Mouse (Mus musculus) gonadal fat pad, adult 2 months (tissue): ENCODE data around the gene Cngb1. TPM values are rescaled to one million over a fixed set of nuclear protein-coding genes. Genes with fewer than 3 reads are reported as not detected.
A peak's percentile ranks its signal among the peaks of the same experiment; 100 is the strongest.
"Not testable (repeated sequence)": the region's sequence is repeated elsewhere in the genome, so short reads cannot be mapped to it uniquely, and the experiment has no call there.

Experiments used
- DNase-seq: peaks from one replicate; pipeline ENCODE4 v3.0.0-alpha.2; 2012; ENCODE audit warnings: low read depth
- polyA plus RNA-seq: library from polyadenylated mRNA; depleted of rRNA; stranded (reverse); fragments of >200 nt; gene quantifications from 2 replicates; pipeline ENCODE4 v1.2.3, GENCODE M21; 2012

Cngb1 gene
- polyA plus RNA-seq, 1 experiment = 1.3 TPM

DNA sequence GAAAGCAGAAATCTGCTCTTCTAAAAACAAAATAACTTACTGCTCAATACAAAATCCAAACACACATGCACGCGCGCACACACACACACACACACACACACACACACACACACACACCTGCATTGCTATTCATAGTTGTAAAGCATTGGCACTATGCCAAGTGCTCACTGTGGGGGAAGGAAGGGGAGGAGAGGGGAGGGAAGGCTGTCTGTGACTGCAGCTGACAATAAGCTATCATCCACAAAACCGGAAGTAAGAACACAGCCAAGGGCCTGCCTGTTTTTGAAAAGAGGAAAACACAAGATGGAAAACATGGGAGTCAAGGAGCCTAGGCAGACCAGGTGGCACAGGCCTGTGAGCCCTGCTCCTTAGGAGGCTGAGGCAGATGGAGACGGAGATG lies 61.2 kb downstream of the Cngb1 start:
- DNase-seq = no peak

DNA sequence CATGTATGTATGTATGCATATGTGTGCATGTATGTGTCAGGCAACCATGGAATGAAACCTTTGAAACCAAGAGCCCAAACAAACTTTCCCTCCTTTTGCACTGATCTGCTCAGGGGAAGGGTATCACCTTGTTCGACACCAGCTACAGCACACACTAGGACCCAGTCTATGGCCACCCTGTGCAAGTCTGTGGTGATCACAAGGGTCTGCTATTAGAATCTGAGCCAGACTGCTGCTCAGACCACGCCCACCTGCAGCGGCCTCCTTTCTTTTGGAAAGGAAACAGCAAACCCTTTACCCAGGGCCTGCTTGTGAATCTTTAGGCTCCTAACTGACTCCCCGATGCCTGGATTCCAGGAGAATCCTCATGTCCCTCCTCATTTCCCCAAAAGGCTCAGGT lies 62.5 kb downstream of the Cngb1 start:
- DNase-seq = no peak

DNA sequence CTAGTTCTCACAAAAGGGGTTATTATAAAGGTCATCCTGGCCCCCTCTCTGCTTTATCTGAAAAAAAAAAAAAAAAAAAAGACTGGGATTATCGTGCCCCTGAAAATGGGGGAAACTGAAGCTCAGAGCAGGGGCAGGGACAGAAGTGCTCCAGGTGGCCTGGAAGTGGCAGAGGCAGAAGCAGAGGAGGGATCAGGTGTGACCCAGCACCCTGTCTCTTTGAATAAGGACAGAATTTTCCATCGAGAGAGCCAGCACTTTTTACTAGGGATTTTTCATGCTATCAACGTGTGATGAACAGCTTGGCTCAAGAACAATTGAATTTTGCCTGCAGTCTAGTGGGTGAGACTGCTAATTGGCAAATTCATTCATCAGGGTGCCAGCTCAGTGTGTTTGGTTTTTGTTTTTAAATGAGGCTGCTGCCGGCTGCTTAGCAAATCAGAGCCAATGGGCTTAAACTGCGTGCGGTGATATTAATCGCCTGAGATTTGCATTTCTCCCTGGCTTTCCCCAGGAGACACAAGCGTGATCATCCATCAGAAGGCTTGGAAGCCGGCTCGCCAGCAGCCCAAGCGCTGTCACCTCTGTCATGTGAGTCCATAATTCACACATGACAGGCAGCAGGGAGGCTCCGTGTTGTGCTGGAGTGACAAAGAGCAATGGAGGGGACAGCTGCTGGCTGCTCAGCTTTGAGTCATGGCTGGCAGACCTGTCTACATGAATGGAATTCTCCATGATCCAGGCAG lies 63.4 kb downstream of the Cngb1 start:
- peak; percentile 30 for DNase-seq

DNA sequence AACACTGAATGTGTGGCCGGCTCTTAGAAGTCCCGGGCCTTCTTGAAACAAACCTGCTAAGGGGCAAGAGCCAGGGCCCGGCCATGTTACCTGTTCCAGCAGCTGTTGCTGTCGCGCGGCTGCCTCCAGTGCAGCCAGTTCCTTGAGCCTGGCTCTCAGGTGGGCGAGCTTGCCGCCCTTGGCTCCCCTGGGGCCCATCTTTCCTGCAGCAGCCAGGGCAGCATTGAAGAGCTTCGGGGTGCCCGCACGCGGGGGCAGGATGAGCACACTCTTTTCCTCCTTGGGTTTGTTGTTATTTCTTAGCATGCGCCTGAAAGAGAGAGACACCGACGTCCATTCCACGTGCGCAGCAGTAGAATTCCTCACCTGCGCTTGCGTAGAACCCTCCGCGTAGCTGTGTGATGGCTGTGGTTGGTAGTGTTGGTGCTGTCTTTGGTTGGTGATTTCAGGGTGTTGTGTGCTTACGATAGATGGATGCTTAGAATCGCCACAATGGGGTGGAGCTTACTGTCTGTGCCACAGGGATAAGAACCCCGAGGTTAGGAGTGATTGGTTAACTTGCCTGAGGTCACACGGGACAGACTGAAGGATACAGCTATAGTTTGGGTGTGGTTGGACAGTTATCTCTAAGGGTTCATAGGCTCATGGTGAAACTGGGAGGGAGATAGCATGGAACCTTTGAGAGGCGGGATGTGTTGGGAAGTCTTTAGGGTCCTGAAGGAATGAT lies 64.1 kb downstream of the Cngb1 start:
- DNase-seq = no peak

DNA sequence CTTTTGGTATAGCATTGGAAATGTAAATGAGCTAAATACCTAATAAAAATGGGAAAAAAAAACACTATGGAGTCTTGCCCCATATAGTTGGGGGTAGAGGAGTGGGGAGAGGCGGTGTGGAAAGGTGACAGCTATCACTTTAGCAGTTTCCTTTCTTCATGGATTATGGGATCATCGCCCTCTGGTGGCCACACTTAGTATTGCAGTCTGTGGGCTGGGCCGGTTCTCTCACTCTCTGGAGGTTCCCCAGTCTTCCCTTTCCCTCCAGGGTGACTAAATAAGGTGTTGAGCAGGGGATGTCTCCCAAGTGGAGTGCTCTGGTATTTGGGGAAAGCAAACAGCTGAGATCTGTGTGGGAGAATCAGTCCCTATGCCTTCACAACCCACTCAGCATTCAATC lies 70.7 kb downstream of the Cngb1 start:
- no peak for DNase-seq

DNA sequence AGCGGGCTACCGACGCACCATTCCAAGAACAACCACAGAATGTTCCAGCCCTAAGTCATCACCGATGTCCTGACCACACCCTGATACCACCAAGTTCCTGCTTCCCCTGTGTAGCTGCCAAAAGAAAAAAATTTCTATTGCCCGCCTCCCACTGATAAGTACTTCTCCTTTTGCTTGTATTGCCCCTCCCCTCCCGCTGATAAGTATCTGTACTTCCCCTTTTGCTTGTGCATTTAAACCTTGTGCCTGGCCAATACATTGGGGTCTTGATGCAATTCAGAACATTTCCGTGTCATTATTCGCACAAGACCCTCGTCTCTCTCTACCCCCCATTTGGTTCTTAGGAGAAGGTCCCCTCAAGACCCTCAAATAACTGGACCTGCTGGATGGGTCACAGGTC lies 76.3 kb downstream of the Cngb1 start:
- not testable (repeated sequence) for DNase-seq

DNA sequence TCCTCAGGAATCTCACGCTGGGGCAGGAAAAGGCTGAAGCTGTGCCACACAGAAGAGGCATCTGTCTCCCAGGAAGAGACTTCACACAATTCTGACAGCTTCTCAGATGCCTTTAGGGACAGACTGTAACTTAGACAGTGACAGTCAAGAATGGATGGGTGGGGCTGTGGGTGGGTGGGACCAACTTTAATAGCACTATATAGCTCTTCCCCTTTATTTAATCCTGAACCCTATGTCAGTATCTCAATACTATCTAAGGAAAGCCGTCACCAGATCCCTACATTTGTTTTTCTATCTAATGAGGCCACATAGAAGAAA lies 79.3 kb downstream of the Cngb1 start:
- no peak for DNase-seq

DNA sequence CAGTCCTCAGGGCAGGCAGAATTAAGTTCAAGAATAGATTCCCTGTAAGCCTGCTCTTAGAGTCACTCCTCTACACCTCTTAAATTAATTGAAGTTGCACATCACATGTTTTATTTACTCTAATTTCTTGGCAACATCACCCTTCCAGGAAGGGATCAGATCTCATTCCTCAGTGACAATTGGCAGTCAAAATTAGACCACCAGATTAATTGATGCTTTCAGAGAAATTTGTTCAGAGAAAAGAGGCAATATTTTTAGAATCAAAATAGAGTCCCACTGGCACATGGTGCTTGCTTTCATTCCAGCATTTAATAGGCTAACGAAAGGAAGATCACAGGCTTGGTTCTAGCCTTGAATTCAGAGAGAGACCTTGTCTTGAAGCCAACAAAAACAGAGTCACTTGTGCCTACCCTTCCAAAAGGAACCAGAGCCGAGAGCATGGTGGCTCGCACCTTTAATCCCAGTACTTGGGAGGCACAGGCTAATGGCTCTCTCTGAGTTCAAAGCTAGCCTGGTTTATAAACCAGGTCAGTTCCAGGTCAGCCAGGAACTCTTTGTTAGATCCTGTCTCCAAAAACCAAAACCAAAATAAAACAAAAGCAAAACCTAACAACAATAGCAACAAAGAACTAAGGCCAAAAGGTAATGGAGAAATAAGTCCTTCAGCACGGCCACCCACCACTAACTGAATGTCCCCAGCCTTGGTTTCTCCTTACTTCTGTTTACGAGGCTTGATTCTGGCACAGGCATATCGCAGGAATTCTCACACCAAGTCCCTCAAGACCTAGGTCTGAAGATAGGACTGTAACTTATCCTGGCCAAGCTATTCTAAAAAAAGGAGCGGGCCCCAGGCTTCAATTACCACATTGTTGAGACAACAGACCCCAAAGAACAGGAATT lies 79.9 kb downstream of the Cngb1 start:
- no peak for DNase-seq

DNA sequence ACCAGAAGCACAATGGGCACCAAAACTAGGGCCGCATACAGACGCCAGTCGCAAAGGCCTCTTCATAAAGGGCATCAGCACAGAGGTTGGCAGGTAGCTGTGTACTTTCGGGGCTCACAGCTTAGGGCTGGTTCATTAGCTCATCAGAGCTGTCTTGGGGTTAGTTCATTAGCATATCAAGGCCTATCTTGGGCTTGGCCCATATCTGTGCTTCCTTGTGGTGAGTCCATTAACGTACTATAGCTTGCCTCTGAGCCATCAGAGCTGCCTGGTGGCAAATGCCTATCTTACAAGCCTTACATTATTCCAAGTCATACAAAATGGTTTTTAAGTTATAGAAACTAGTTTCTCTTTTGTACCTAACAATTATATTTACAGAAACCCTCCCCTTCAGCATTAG lies 82.4 kb downstream of the Cngb1 start:
- DNase-seq = no peak

DNA sequence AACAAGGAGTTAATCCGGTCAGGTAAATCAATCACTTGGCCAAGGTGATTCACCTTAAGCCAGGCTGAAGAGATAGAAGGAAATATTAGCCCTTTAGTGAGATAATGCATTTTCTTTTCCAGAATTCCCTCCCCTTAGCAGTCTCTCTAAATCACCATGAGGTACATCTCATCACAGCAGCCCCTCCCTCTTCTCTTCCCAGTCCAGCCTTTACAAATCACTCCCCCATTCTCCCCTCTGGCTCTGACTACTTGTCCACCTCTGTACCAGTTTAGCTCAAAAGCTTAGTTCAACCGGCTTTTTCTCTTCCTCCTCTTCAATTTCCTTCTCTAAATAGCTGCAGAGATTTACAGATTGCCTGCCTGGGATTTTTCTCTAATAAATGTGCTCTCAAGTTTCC lies 85.3 kb downstream of the Cngb1 start:
- DNase-seq = no peak

DNA sequence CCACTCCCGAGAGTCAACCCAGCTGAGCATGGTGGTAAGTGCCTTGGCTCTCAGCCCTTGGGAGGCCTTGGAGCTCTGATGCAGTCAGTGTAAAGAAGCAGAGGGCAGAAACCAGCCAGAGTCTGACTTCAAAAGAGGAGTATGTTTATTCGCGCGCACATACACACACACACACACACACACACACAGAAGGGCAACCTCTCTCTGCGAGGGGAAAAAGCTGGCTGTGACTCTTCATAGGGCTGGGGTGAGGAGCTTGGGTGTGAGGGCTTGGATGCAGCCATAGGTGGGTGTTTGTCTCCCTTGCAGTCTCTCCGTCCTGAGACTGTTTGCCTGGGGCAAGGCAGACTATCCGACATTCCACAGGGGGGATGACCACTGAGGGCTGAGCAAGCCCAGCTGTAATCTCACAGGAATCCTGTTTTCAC lies 85.8 kb downstream of the Cngb1 start:
- no peak for DNase-seq

DNA sequence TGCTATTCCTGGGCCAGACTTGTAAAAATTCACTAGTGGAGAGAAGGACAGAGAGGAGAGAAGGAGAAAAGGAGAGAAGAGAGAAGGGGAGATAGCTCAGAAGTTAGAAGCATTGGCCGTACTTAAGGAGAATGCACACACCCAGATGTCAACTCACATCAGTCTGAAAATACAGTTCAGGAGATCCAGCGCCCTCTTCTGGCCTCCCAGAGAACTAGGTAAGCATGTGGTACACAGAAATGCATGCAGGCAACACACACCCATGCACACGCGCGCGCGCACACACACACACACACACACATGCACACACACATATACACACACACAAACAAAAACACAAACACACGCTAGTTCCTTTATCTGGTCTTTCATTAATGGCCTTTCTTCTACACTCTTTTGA lies 86.8 kb downstream of the Cngb1 start:
- no peak for DNase-seq

DNA sequence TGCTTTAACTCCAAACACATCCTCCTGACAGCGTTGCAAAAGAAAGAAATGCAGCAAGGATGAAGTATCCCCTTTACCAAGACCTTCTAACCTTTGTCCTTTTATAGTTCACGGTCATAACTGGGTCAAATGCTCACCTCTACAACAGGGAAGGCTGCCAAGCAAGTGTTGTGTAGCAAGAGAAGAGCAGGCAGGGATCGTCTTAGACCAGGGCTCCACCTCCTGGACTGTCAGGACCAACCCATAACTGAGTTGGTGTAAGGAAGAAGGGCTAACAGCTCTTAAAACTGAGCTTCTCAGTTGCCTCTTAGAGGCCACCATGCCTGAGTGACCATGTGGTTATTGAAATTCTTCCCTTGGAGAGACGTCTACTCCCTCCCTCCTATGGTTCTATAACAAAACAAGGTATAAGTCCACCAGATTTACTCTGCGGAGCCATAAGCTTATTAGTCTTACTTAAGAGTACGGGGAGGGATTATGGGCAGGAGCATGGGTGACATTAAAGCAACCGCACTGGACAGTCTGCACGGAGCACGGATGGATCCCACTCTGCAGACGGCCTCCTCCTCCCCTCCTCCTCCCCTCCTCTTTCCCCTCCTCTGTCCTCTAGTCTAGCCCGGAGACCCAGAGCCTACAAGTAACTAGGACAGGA lies 90.5 kb downstream of the Cngb1 start:
- DNase-seq = no peak

DNA sequence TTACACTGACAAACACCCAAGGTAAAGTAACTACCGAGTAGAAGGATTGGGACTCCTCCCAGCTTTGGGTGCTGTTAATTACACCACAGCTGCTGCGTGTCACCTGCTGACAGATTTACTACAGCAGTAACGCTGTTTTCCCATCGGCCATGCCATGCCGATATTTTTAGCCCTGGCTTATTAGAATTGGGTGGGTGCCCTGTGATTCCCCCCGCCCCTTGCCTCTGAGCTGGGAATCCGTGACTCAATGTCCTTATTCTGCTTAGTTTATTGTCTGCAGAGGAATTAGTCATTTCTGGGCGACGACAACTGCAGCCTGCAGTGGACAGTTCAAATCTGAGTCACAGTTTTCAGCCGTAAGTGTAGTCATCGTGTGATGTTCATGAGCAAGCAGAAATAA lies 96.5 kb downstream of the Cngb1 start:
- no peak for DNase-seq

DNA sequence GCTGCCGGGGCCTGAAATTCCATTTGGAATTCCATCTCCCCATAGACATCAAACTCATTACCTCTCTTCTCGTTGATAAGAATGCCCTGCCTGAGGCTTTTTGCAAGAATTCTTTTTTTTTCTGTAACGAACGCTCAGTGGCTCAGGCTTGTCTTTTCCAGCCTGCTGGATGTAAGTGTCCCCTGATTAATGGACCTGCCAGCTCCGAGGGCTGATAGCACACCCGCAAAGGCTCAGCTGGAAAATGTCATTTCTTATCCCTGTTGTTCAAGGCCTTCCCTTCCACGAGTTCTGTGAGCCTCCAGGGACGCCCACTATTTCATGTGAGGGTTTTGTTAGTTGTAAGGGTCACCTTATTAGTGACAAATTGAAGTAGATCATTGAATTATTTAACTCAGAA lies 100.4 kb downstream of the Cngb1 start:
- no peak for DNase-seq

DNA sequence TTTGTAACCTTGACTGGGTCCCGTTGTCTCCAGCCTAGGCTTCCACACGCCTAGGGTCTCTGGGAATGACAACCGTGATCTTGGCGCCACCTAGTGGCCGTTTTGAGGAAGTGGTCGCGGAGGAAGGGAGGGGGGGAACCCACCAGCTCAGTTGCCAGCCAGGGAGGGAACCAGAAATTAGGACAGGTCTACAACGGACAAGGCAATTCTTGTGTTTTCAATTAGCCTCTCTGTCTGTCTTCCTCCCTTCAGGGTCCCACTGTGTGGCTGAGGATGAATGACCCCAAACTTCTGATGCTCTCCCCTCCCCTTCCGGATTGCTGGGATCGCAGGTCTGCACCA lies 102.4 kb downstream of the Cngb1 start:
- DNase-seq = no peak

DNA sequence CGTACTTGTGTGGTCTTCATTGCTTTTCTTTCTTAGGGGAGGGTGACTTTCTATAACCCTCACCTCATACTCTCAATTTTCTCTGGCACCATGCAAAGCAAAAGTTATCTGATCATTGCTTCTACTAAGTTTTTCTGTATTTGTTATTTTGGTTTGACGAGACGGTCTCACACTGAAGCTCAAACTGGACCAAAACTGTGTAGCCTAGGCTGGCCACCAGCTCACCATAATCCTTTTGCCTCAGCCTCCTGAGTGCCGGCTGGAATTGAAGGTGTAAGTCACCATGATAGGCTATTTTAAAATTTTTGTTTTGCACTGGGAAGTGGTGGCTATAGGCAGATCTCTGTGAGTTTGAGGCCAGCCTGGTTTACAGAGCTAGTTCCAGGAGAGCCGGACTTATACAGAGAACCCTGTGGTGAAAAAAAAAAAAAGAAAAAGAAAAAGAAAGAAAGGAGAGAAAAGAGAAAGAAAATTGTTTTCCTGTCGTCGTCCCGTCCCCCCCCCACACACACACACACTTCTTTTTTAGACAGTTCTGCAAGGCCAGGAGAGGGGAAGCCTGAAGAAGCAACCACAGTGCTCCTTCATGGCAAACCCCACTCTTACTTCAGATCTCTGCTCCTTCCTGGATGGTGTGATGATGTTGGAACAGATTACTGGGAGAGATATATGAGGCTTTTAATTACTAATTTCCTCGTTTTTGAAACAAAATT lies 102.9 kb downstream of the Cngb1 start:
- DNase-seq = no peak

DNA sequence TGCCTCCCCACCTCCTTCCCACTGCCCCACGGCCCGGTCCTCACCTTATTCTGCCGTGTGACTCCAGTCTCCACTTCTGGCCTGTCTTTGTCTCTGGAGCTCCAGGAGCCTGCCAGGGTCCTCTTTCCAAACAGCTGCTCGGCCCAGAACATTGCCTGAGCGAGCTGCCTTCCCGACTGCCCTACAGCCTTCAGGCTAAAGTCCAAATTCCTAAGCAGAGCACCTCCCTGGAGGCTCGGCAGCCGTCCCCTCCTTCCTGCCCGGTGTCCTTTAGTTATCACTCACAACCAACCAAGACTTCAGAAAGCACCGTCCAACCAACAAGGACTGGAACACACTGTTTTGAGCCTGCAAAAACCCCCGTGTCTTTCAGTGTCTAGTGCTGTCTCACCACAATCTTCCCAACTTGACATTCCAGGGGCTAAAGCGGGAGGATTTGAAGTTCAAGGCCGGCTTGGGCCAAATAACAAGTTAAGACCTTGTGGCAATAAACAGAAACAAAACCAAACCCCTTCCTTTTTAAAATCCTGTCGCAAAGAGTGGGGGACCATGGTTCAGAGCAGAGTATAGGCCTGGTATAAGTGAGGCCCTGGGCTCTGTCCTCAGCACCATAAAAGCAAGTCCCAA lies 103.6 kb downstream of the Cngb1 start, which contains the start of gene Kifc3:
Kifc3 (minus strand) TSS at position 164 of the 627 bp plus-strand sequence.
- DNase-seq = no peak

DNA sequence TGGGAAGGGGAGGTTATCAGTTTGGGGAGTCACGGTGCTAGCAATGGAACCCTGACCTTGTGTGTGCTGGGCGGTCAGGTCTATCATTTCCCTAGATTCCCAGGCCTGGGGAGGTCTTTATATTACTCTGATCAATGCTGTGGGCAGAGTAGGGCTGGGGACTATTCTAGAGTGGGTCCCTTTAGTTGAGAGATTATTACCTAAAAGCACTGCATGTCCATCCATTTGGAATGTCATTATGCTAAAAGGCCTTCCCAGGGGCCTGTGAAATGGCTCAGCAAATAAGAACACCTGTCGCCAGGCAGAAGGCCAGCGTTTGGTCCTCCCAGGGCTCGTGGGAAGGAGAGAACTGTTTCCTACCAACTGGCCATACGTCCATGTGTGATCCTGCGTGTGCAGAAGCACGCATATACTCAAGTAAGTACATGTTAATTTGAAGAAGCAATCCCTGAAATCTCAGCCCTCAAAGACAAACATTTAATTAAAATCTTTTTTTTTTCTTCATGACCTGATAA lies 104.3 kb downstream of the Cngb1 start:
- DNase-seq = no peak

DNA sequence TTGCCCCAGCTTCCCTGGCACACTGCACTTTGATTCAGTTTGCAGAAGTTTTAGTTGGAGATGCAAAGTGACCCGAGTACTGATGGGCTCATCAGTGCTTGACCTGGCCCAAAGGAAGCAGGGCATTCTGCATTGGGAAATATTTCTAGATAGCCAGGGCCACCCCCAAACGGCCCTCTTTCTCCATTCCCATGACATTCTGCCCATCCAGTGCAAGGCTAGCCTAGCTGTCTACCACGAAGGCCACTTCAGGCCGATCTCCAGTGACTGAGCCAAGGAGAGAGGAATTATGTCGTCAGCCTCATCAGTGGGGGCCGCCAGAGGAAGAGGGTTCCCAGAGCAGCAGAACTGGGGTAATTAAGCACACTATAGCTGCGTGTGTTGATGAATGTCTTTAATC lies 104.9 kb downstream of the Cngb1 start:
- no peak for DNase-seq

DNA sequence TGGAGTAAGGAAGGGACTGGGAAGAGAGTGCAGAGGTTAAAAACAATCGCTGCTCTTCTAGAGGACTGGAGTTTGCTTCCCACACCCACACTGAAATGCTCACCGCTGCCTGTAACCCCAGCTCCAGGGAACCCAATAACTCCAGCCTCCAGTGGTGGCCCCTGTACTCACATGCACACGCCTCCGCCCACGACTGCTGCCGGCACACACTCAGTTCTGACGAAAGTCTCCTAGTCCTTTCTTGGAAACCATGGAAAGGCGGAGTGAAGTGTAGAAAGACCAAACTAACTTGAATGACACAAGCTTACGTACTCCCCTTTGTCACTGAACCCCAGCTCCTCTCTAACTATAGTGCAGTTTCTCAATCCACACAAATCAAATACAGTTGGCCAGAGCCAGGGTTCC lies 106.4 kb downstream of the Cngb1 start:
- DNase-seq = peak; percentile 89
